Mouse (Mus musculus) midbrain, embryonic 12.5 days (tissue): Measurements from ENCODE around the gene Kcng4. TPM values are rescaled to one million over a fixed set of nuclear protein-coding genes. Genes with fewer than 3 reads are reported as not detected.

Source experiments
- ATAC-seq: fragments of 200-750 bp; cut with Nextera tagmentation; 2 replicates; pipeline ENCODE4 v1.8.0; 2017; ENCODE audit warnings: low read depth, moderate TSS enrichment, moderate library complexity; ENCODE audit not compliant: low FRiP score
- H3K27ac ChIP-seq: fragments of 300-500 bp; sonication (generic); replicated peaks from 2 replicates; pipeline ENCODE4 v1.5.1; 2016; ENCODE audit warnings: mild to moderate bottlenecking
- H3K27me3 ChIP-seq: fragments of 300-500 bp; sonication (generic); 2 replicates; pipeline ENCODE4 v1.6.1; 2016; ENCODE audit warnings: mild to moderate bottlenecking
- H3K36me3 ChIP-seq: fragments of 300-500 bp; sonication (generic); 2 replicates; pipeline ENCODE4 v1.6.1; 2016
- H3K4me1 ChIP-seq: fragments of 300-500 bp; sonication (generic); 2 replicates; pipeline ENCODE4 v1.6.1; 2016
- H3K4me2 ChIP-seq: fragments of 300-500 bp; sonication (generic); replicated peaks from 2 replicates; pipeline ENCODE4 v1.6.1; 2016; ENCODE audit warnings: mild to moderate bottlenecking, moderate library complexity
- H3K4me3 ChIP-seq: fragments of 300-500 bp; sonication (generic); 2 replicates; pipeline ENCODE4 v1.5.1; 2016; ENCODE audit warnings: mild to moderate bottlenecking
- H3K9ac ChIP-seq: fragments of 300-500 bp; sonication (generic); replicated peaks from 2 replicates; pipeline ENCODE4 v1.6.1; 2016; ENCODE audit warnings: mild to moderate bottlenecking, moderate library complexity
- H3K9me3 ChIP-seq: fragments of 300-500 bp; sonication (generic); 2 replicates; pipeline ENCODE4 v1.6.1; 2016; ENCODE audit warnings: mild to moderate bottlenecking
- WGBS: fragments of 180-500 bp; shearing (Covaris S2); methylation state at CpG from one replicate; pipeline ENCODE4 v1.1.7; 2016; 5-methylcytosine and 5-hydroxymethylcytosine counted together
- polyA plus RNA-seq: library from polyadenylated mRNA; unstranded; fragments of >200 nt; fragmentation: Nextera tagmentation; extraction: Ambion mirVana; gene quantifications from 2 replicates; pipeline ENCODE4 v1.2.1, GENCODE M21; 2016

Gene Kcng4
- 0.26 TPM in 1 of 2 replicates, not detected in the other for polyA plus RNA-seq

- H3K27me3 ChIP-seq, result peaks cover 38% of the 10 kb centered on the region
- H3K36me3 ChIP-seq, result no peaks in the 10 kb centered on the region
- H3K9me3 ChIP-seq, result no peaks in the 10 kb centered on the region
- no peak for ATAC-seq
- peaks cover 35% of the 10 kb centered on the region for H3K4me1 ChIP-seq
- H3K4me3 ChIP-seq, result no peak within 1 kb of the TSS
- H3K9ac ChIP-seq, result no peak within 1 kb of the TSS
- WGBS, result 29% methylated on average over 6 of the region's 6 CpGs
- H3K27ac ChIP-seq, result no peak within 1 kb of the TSS
- no peak within 1 kb of the TSS for H3K4me2 ChIP-seq
Measured at GRCm38 (mm10) chr8:119635378-119635777, at the start of gene Kcng4. Gene Kcng4 (minus strand): TSS chr8:119635680.

GRCm38 (mm10) chr8:119679184-119679583 is 43.7 kb upstream of the Kcng4 start:
- H3K27ac ChIP-seq, result no peak overlapping the region
- WGBS, result 74% methylated on average over 14 of the region's 14 CpGs
- no peak overlapping the region for H3K9ac ChIP-seq
- no peak overlapping the region for H3K4me2 ChIP-seq
- no peaks in the 10 kb centered on the region for H3K36me3 ChIP-seq
- H3K4me1 ChIP-seq, result peaks cover 14% of the 10 kb centered on the region; the same call in 1 of the 2 replicates
- H3K4me3 ChIP-seq, result no peak overlapping the region
- H3K9me3 ChIP-seq, result no peaks in the 10 kb centered on the region
- ATAC-seq, result no peak
- 0 out of 2 replicates have a peak, but pooled peaks cover 4% of the 10 kb centered on the region for H3K27me3 ChIP-seq

- no peaks in the 10 kb centered on the region for H3K36me3 ChIP-seq
- no peaks in the 10 kb centered on the region for H3K27me3 ChIP-seq
- peaks cover 14% of the 10 kb centered on the region; the same call in 1 of the 2 replicates for H3K4me1 ChIP-seq
- H3K9ac ChIP-seq, result no peak overlapping the region
- peak overlapping the region; percentile 27 for H3K4me2 ChIP-seq
- H3K4me3 ChIP-seq, result 0 out of 2 replicates have a peak overlapping the region, but pooled peaks have one; percentile 6
- H3K27ac ChIP-seq, result no peak overlapping the region
- 13% methylated on average over 18 of the region's 18 CpGs for WGBS
- no peak for ATAC-seq
- no peaks in the 10 kb centered on the region for H3K9me3 ChIP-seq
Measured at GRCm38 (mm10) chr8:119678138-119678843, 42.8 kb upstream of the Kcng4 start.

- Histone ChIP-seq H3K4me2 (no peak overlapping the region), H3K9ac (no peak overlapping the region), H3K27me3 (no peaks in the 10 kb centered on the region; the same call in none of the 2 replicates), H3K36me3 (no peaks in the 10 kb centered on the region), H3K4me1 (peaks cover 14% of the 10 kb centered on the region; the same call in 1 of the 2 replicates), H3K4me3 (no peak overlapping the region), H3K27ac (no peak overlapping the region), H3K9me3 (no peaks in the 10 kb centered on the region)
- no peak for ATAC-seq
- WGBS, result 29% methylated on average over 8 of the region's 8 CpGs
Measured at GRCm38 (mm10) chr8:119676389-119676788, 40.9 kb upstream of the Kcng4 start.

GRCm38 (mm10) chr8:119675457-119675856 is 40.0 kb upstream of the Kcng4 start:
- no peaks in the 10 kb centered on the region for H3K36me3 ChIP-seq
- H3K27ac ChIP-seq, result peak overlapping the region; percentile 70
- H3K9me3 ChIP-seq, result no peaks in the 10 kb centered on the region
- ATAC-seq, result peak; percentile 85
- H3K27me3 ChIP-seq, result no peaks in the 10 kb centered on the region; the same call in none of the 2 replicates
- 30% methylated on average over 5 of the region's 5 CpGs for WGBS
- no peak overlapping the region; the same call in 1 of the 2 replicates for H3K4me2 ChIP-seq
- no peak overlapping the region for H3K4me3 ChIP-seq
- H3K9ac ChIP-seq, result no peak overlapping the region
- peaks cover 15% of the 10 kb centered on the region for H3K4me1 ChIP-seq

GRCm38 (mm10) chr8:119673976-119674555 is 38.6 kb upstream of the Kcng4 start:
- 84% methylated on average over 11 of the region's 11 CpGs for WGBS
- H3K4me1 ChIP-seq, result peaks cover 17% of the 10 kb centered on the region
- H3K4me3 ChIP-seq, result no peak overlapping the region
- ATAC-seq, result no peak
- H3K9ac ChIP-seq, result no peak overlapping the region
- H3K9me3 ChIP-seq, result no peaks in the 10 kb centered on the region
- no peaks in the 10 kb centered on the region; the same call in none of the 2 replicates for H3K27me3 ChIP-seq
- H3K27ac ChIP-seq, result no peak overlapping the region
- H3K4me2 ChIP-seq, result no peak overlapping the region
- H3K36me3 ChIP-seq, result no peaks in the 10 kb centered on the region

GRCm38 (mm10) chr8:119670419-119671091 is 35.1 kb upstream of the Kcng4 start:
- Histone ChIP-seq H3K9ac (no peak overlapping the region), H3K4me3 (no peak overlapping the region), H3K4me1 (peaks cover 24% of the 10 kb centered on the region), H3K27me3 (peaks cover 18% of the 10 kb centered on the region), H3K9me3 (no peaks in the 10 kb centered on the region), H3K27ac (no peak overlapping the region), H3K36me3 (no peaks in the 10 kb centered on the region), H3K4me2 (no peak overlapping the region)
- no peak for ATAC-seq
- 68% methylated on average over 16 of the region's 16 CpGs for WGBS

- H3K4me2 ChIP-seq, result no peak overlapping the region
- ATAC-seq, result no peak
- H3K4me3 ChIP-seq, result no peak overlapping the region
- H3K4me1 ChIP-seq, result peaks cover 20% of the 10 kb centered on the region
- no peaks in the 10 kb centered on the region for H3K9me3 ChIP-seq
- no peaks in the 10 kb centered on the region for H3K36me3 ChIP-seq
- 60% methylated on average over 12 of the region's 12 CpGs for WGBS
- H3K27ac ChIP-seq, result no peak overlapping the region
- H3K9ac ChIP-seq, result no peak overlapping the region
- peaks cover 22% of the 10 kb centered on the region for H3K27me3 ChIP-seq
Measured at GRCm38 (mm10) chr8:119669284-119669683, 33.8 kb upstream of the Kcng4 start.

- Histone ChIP-seq H3K4me1 (peaks cover 20% of the 10 kb centered on the region), H3K9ac (no peak overlapping the region), H3K27ac (no peak overlapping the region), H3K4me3 (no peak overlapping the region), H3K9me3 (no peaks in the 10 kb centered on the region), H3K4me2 (no peak overlapping the region), H3K36me3 (no peaks in the 10 kb centered on the region), H3K27me3 (peaks cover 22% of the 10 kb centered on the region)
- no peak for ATAC-seq
- 55% methylated on average over 9 of the region's 9 CpGs for WGBS
Measured at GRCm38 (mm10) chr8:119668447-119668846, 33.0 kb upstream of the Kcng4 start.

- Histone ChIP-seq H3K4me1 (peaks cover 21% of the 10 kb centered on the region), H3K9ac (no peak within 1 kb of the TSS), H3K4me3 (no peak within 1 kb of the TSS), H3K27me3 (peaks cover 22% of the 10 kb centered on the region), H3K4me2 (0 out of 2 replicates have a peak within 1 kb of the TSS, but pooled peaks have one; percentile 2), H3K27ac (0 out of 2 replicates have a peak within 1 kb of the TSS, but pooled peaks have one; percentile 35), H3K36me3 (no peaks in the 10 kb centered on the region), H3K9me3 (no peaks in the 10 kb centered on the region)
- WGBS, result 14% methylated on average over 14 of the region's 14 CpGs
- ATAC-seq, result no peak
Measured at GRCm38 (mm10) chr8:119666219-119666951, 30.9 kb upstream of the Kcng4 start, which contains the start of gene Wfdc1. Gene Wfdc1 (plus strand): TSS chr8:119666365.

- Histone ChIP-seq H3K9ac (no peak overlapping the region), H3K27me3 (peaks cover 22% of the 10 kb centered on the region), H3K4me3 (no peak overlapping the region), H3K4me1 (peaks cover 28% of the 10 kb centered on the region), H3K9me3 (no peaks in the 10 kb centered on the region), H3K36me3 (no peaks in the 10 kb centered on the region), H3K4me2 (no peak overlapping the region), H3K27ac (no peak overlapping the region)
- ATAC-seq, result no peak
- WGBS, result 83% methylated on average over 6 of the region's 6 CpGs
Measured at GRCm38 (mm10) chr8:119665270-119665669, 29.8 kb upstream of the Kcng4 start.
